Mouse (Mus musculus) liver, adult 2 months (tissue): Measurements from ENCODE around the gene Wdr48. TPM values are rescaled to one million over a fixed set of nuclear protein-coding genes. Genes with fewer than 3 reads are reported as not detected.
A peak's percentile ranks its signal among the peaks of the same experiment; 100 is the strongest.

Experiments
- DNase-seq: peaks from one replicate; pipeline ENCODE4 v3.0.0-alpha.2; 2011; ENCODE audit warnings: low read depth, low spot score; ENCODE audit errors: extremely low read depth
- H3K27ac ChIP-seq: fragments of 200-500 bp; replicated peaks from 2 replicates; pipeline ENCODE4 v1.5.1; 2012; ENCODE audit warnings: low read depth, mild to moderate bottlenecking, control low read depth, inconsistent platforms, low read length; ENCODE audit not compliant: insufficient read depth
- H3K27me3 ChIP-seq: fragments of 200-500 bp; 2 replicates; pipeline ENCODE4 v1.6.1; 2012; ENCODE audit warnings: mild to moderate bottlenecking, moderate library complexity, low read length, inconsistent platforms; ENCODE audit not compliant: control insufficient read depth, insufficient read depth
- H3K36me3 ChIP-seq: fragments of 200-500 bp; 2 replicates; pipeline ENCODE4 v1.6.1; 2012; ENCODE audit warnings: low read length, inconsistent platforms; ENCODE audit not compliant: control insufficient read depth, insufficient read depth
- H3K4me1 ChIP-seq: fragments of 200-500 bp; 2 replicates; pipeline ENCODE4 v1.6.1; 2011; ENCODE audit warnings: low read length; ENCODE audit not compliant: control insufficient read depth, insufficient read depth
- H3K4me3 ChIP-seq: fragments of 200-500 bp; 2 replicates; pipeline ENCODE4 v1.5.1; 2011; ENCODE audit warnings: low read depth, mild to moderate bottlenecking, control low read depth, low read length, moderate library complexity; ENCODE audit not compliant: insufficient read depth
- H3K79me2 ChIP-seq: fragments of 200-500 bp; 2 replicates; pipeline ENCODE4 v1.6.1; 2012; ENCODE audit warnings: inconsistent platforms, mild to moderate bottlenecking, low read length, moderate library complexity; ENCODE audit not compliant: control insufficient read depth, insufficient read depth
- H3K9ac ChIP-seq: fragments of 200-500 bp; 2 replicates; pipeline ENCODE4 v1.6.1; 2012; ENCODE audit warnings: low read depth, mild to moderate bottlenecking, control low read depth, inconsistent platforms, low read length
- CTCF ChIP-seq: fragments of 200-500 bp; IDR thresholded peaks from 2 replicates; pipeline ENCODE4 v1.5.1; 2011; ENCODE audit warnings: low read depth, low read length, control low read depth
- POLR2A ChIP-seq: fragments of 200-500 bp; IDR thresholded peaks from 2 replicates; pipeline ENCODE4 v1.6.1; 2011; ENCODE audit warnings: low read length, control low read depth; ENCODE audit not compliant: insufficient read depth; ENCODE audit errors: extremely low read depth
- WGBS: fragments of 180-500 bp; shearing (Covaris S2); methylation state at CpG from one replicate; pipeline ENCODE4 v1.1.7; 2018; 5-methylcytosine and 5-hydroxymethylcytosine counted together
- polyA plus RNA-seq: library from polyadenylated mRNA; depleted of rRNA; stranded (reverse); fragments of >200 nt; gene quantifications from 2 replicates; pipeline ENCODE4 v1.2.3, GENCODE M21; 2012
- total RNA-seq: library from RNA; depleted of rRNA; stranded (reverse); fragments of >200 nt; gene quantifications from 2 replicates; pipeline ENCODE4 v1.2.3, GENCODE M21; 2014

Wdr48 gene
- total and polyA plus RNA-seq, 2 experiments, result 12.5 to 23.3 TPM

DNA sequence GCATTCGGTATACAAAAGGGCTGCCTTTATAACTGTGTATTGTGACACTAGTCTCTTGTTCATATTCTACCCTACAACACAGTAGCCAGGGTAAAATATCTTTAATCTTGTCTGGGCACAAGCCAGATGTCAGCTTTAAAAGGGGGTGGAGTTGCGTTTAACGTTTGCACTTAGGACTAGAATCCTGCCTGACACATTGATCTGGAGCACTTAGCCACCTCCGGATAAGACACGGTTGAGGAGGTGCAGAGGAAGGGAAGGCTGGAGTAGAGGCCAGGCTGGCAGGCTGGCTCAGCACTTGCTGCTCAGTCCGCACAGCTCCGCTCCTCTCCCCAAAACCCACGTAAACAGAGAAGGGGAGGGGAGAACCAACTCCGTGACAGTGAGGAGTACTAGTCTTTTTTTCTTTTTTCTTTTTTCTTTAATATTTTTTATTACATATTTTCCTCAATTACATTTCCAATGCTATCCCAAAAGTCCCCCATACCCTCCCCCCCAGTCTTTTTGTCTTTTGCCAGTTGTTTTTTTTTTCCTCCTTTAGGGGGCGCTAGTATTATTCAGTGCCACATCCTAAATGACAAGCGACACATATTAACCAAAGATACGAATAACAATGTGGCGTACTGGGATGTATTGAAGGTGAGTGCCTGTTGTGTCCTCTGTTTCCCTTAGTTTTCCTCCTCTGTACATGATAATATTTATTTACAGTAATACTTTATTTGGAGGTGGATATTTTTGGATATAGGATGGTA is 18.6 kb downstream of the Wdr48 start:
- peaks cover 65% of the 10 kb centered on the region for H3K36me3 ChIP-seq
- no peak overlapping the region for H3K4me3 ChIP-seq
- TF ChIP-seq POLR2A (no peak), CTCF (0 out of 2 replicates have a peak, but pooled peaks have one; percentile 8)
- WGBS, result 76% methylated on average over 13 of the region's 13 CpGs
- DNase-seq, result peak; percentile 12
- no peaks in the 10 kb centered on the region for H3K27me3 ChIP-seq
- H3K27ac ChIP-seq, result no peak overlapping the region
- H3K4me1 ChIP-seq, result no peaks in the 10 kb centered on the region
- H3K79me2 ChIP-seq, result no peaks in the 10 kb centered on the region
- no peak overlapping the region for H3K9ac ChIP-seq

DNA sequence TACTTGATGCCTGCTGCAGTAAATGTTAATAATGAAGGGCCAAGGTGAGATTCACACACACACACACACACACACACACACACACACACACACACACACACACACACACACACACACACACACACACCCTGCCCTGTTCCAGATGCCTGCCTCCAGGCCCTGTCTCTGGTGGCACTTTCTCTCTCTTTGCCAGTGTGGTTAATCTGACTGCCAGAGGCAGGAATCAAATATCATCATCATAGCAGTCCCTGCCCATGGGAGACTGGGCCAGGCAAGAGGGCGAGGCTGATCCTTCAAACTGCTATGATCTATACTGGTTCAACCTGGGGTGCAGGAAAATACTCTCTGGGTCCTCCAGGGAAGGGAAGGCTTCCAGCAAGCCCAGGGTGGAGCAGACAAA is 25.2 kb downstream of the Wdr48 start:
- H3K36me3 ChIP-seq, result peaks cover 51% of the 10 kb centered on the region
- H3K4me3 ChIP-seq, result no peak overlapping the region
- no peaks in the 10 kb centered on the region for H3K79me2 ChIP-seq
- H3K4me1 ChIP-seq, result no peaks in the 10 kb centered on the region
- no peak overlapping the region for H3K27ac ChIP-seq
- TF ChIP-seq POLR2A (no peak), CTCF (no peak)
- no peak overlapping the region for H3K9ac ChIP-seq
- 92% methylated on average over 1 of the region's 1 CpGs for WGBS
- H3K27me3 ChIP-seq, result no peaks in the 10 kb centered on the region
- no peak for DNase-seq

DNA sequence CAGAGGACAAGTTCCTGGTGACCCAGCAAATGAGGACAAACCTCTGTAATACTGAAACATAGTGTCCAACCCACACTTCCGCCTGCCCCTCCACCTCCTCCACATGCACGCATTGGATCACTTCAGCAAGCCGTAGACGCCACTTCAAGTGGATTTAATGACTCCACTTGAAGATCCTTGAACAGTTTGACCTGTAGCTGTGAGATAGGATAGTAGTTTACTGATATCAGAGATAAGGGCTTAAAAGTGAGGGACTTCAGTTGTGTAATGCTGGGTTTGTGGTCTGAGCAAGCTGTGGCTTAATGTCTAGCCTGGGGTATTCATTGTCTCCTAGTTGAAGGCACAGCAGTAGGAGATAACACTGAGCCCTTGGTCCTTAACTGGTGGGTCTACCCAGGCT is 28.8 kb downstream of the Wdr48 start:
- no peaks in the 10 kb centered on the region for H3K4me1 ChIP-seq
- TF ChIP-seq CTCF, result no peak
- TF ChIP-seq POLR2A, result no peak
- no peaks in the 10 kb centered on the region for H3K79me2 ChIP-seq
- no peak overlapping the region for H3K27ac ChIP-seq
- H3K9ac ChIP-seq, result no peak overlapping the region
- H3K4me3 ChIP-seq, result no peak overlapping the region
- peaks cover 48% of the 10 kb centered on the region for H3K36me3 ChIP-seq
- no peaks in the 10 kb centered on the region for H3K27me3 ChIP-seq
- no peak for DNase-seq
- 94% methylated on average over 4 of the region's 4 CpGs for WGBS

DNA sequence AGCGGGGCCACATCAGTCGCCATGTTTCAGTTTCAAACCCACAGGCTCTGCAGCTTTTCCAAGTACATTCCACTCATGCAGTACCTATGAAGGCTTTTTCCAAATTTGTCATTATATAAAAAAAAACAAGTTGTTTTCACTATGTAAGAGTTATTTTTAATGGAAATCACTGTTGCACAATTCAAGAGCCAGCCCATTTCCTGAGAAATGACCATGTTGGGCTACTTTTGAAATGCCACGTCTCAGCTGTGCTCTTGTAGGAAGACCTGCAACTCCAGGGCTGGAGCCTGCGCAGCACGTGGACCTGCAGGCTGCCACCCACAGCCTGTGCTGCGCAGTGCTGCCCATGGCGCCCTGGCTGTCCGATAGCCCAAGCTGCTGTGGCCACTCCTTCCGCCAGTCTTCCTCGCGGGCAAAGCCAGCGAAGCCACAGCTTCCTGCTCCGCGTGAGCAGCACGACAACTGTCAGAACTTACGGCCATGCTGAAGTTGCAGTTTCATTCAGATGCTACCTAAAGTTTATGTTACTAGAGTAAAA is 30.5 kb downstream of the Wdr48 start:
- Histone ChIP-seq H3K79me2 (no peaks in the 10 kb centered on the region), H3K27me3 (no peaks in the 10 kb centered on the region), H3K4me3 (no peak overlapping the region), H3K9ac (no peak overlapping the region), H3K27ac (no peak overlapping the region), H3K36me3 (peaks cover 46% of the 10 kb centered on the region), H3K4me1 (no peaks in the 10 kb centered on the region)
- TF ChIP-seq POLR2A, result no peak
- TF ChIP-seq CTCF, result no peak
- peak; percentile 25 for DNase-seq
- WGBS, result 85% methylated on average over 16 of the region's 16 CpGs

DNA sequence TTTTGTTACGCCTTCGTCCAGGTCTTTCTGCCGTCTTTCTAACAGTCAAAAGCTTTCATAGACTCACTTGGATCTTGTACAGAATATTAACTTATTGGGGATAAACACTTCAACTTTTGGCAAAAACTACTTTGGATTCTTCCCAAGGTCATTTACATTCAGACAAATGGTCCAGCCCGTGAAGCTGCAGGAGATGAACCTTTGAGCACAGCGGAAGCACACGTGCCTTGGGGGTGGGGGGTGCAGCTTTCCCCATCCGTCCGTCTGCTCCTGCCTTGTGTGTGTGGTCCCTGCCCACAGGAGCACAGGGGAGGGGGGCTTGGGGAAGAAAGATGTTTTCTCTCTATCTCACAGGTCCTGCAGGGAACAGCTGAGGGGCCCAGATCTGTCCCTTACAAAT is 31.1 kb downstream of the Wdr48 start:
- H3K4me3 ChIP-seq, result no peak overlapping the region
- 55% methylated on average over 8 of the region's 8 CpGs for WGBS
- H3K4me1 ChIP-seq, result no peaks in the 10 kb centered on the region
- no peak overlapping the region for H3K27ac ChIP-seq
- H3K79me2 ChIP-seq, result no peaks in the 10 kb centered on the region
- no peak overlapping the region for H3K9ac ChIP-seq
- TF ChIP-seq POLR2A (no peak), CTCF (no peak)
- DNase-seq, result peak; percentile 56
- H3K36me3 ChIP-seq, result peaks cover 45% of the 10 kb centered on the region
- no peaks in the 10 kb centered on the region for H3K27me3 ChIP-seq

DNA sequence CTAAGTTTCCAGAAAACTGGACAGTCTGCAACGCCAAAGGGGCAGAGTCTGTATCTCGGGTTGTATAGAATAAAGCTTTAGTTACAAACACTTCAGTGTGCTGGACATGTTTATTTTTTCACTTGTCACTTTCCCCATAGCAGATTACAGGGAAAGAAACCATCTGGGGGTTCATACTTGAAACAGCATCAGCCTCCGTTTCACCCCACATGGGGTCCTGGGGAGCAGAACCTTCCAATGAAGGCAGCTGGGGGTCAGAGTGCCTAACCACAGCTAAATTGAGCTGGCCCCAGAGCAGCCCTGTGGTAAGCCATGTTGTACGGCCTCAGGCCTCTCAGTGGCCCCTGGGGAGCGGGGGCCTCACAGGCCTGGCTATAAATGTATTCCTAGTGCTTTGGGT is 31.8 kb downstream of the Wdr48 start:
- TF ChIP-seq POLR2A (no peak), CTCF (no peak)
- Histone ChIP-seq H3K4me3 (no peak overlapping the region), H3K9ac (no peak overlapping the region), H3K27ac (no peak overlapping the region), H3K36me3 (peaks cover 37% of the 10 kb centered on the region), H3K27me3 (no peaks in the 10 kb centered on the region), H3K79me2 (no peaks in the 10 kb centered on the region; the same call in 1 of the 2 replicates), H3K4me1 (peaks cover under 1% of the 10 kb centered on the region)
- 88% methylated on average over 5 of the region's 5 CpGs for WGBS
- no peak for DNase-seq
